Mouse (Mus musculus) olfactory bulb, adult 2 months (tissue): ENCODE data around the gene Dnmt1.

Experiments used
- CTCF ChIP-seq: fragments of 200-500 bp; IDR thresholded peaks from 2 replicates; pipeline ENCODE4 v1.5.1; 2012; ENCODE audit warnings: low read depth, mild to moderate bottlenecking, low read length, moderate library complexity; ENCODE audit not compliant: insufficient read depth
- POLR2A ChIP-seq: fragments of 200-500 bp; IDR thresholded peaks from 2 replicates; pipeline ENCODE4 v1.6.1; 2012; ENCODE audit warnings: mild to moderate bottlenecking, low read depth, low read length, moderate library complexity; ENCODE audit not compliant: insufficient read depth

GRCm38 (mm10) chr9:20956989-20957388, 2.7 kb downstream of the Dnmt1 start:
- TF ChIP-seq CTCF (no peak), POLR2A (no peak)
